Mouse (Mus musculus) neutrophil, adult 5-6 weeks (primary cell): Measurements from ENCODE around the gene Asic4. TPM values are rescaled to one million over a fixed set of nuclear protein-coding genes. Genes with fewer than 3 reads are reported as not detected.
A peak's percentile ranks its signal among the peaks of the same experiment; 100 is the strongest.

ENCODE experiments used
- ATAC-seq: fragments of 151-379, 151-347 bp; 2 replicates; pipeline ENCODE4 v1.8.0; 2017; ENCODE audit warnings: mild to moderate bottlenecking, moderate TSS enrichment; ENCODE audit not compliant: insufficient number of reproducible peaks, poor library complexity, low FRiP score, severe bottlenecking; ENCODE audit errors: extremely low read depth
- total RNA-seq: library from RNA; stranded (forward); fragments of 200-1000 nt; gene quantifications from 2 replicates; pipeline ENCODE4 v1.2.3, GENCODE M21; 2017

Gene Asic4
- total RNA-seq, 1 experiment from 2014 or later: not detected

DNA sequence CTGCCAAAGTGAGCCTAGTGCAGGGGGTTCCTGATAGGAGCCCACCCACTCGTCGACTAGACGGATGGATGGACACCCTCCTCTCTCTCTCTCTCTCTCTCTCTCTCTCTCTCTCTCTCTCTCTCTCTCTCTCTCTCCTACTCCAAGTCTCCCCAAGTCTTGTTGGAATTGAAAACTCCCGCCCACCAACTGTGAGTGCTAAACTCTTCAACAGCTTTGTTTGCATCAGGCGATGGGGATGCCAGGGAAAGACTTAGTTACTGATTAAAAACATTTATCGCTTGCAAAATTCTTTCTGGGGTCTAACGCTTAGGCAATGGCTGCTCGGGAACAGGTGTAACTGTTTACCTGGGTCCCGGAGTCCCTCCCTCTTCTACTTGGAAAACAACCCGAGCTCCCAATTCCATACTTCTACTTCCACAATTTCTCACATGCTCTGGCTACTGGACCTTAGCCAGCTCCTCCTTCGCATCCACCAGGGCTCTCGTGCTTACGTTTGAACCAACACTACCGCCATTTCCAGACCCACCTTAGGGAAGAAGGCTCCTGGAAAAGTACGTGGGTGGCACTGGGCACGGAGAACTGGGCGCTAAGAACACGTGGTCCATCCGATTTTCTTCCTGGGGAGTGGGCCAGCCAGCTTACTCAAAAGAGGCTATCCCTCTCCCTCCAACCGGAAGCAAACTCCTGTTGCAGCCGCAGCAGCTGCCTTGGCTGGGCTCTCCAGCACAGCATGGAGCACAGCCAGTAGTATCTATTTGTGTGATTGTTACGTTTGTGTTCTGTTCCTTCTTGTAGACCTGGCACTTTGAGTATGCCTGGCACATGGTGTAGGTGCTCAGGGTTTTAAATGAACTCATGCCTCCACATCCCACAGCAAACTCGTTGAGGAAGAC, 8.8 kb downstream of the Asic4 start:
- ATAC-seq: no peak

DNA sequence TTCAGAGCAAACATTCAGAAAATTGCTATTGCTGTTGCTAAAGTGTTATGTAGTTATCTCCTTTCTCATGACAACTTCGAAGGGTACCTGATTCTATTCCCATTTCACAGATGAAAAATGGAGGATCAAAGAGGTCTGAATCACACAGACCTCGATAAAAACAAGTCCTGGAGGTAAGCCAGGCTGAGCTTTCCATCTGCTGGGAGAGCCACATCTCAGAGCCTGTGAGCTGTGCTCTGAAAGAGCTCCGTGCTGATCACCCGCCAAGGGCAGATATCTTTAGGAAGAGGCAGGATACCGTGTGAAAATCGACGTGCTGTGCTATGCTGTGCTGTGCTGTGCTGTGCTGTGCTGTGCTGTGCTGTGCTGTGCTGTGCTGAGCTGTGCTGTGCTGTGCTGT, 10.1 kb downstream of the Asic4 start:
- ATAC-seq: no peak

DNA sequence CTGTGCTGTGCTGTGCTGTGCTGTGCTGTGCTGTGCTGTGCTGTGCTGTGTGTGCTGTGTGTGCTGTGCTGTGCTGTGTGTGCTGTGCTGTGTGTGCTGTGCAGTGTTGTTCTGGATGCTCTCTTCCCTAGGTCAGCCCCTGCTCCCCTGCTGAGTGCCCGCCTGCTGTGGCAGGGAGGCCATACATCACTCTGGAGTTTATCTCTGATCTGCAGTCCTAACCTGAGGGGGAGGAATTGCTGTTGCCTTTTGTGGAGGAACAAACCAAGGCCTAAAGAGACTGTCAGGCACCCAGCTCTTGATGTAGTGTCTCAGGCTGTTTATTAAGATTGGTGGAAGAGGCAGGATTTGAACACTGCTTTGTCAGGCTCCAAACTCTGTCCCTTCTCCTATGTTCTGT, 12.4 kb downstream of the Asic4 start:
- no peak for ATAC-seq

DNA sequence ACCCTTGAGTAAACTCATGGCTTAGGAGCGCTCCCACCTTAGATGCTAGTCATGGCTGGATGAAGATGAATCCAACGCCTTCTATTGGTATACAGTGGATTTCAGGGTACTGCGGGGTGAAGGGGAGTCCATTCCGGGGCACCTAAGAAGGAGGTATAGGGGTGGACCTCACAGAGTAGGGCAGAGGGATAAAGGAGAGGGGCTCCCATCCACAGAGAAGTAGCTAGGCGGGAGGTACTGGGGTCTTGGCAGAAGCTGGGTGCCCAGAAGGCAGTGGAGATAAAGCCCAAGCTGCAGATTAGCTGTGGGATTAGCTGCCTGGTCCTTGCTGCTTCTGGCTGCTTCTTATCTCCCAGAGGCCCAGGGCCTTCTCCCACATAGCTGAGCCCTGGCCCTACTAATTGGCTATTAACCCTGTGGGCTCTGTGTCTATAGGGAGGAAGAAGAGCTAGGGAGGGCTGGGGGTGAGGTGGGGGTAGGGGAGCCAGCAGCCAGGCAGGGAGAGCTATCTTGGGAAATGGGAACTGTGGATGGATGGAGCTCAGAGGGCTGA, 13.5 kb downstream of the Asic4 start:
- ATAC-seq: no peak

DNA sequence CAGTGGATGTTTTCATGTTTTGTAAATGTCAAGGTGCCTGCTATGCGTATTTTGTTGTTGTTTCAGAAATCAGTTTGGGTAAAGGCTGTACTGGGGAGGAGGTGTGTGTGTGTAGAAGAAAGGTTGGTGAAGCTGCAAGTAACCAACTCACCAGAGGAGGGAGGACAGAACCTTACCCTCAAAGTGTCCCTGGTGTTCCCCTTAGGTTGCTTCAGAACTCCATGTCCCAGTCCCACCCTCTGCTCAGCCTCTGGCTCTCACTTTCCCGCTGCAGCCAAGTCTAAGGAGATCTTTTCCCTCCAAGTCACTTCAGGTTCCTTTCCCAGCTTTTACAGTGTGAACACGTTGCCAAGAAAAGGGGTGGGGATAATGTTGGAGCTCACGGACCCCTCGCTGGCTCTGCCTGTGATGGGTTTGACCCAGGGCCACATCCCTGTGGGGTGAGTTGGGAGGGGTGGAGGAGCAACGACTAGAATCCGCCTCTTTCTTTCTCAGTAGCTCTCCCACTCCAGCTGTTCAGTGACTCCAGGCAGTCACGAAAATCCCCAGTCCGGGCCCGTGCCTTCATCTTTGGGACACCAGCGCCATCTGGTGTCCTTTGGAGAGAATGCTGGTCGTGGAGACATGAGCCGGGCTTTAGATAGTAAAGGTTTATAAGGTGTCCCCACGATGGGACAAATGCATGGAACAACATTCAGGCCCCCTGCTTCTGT, 17.1 kb downstream of the Asic4 start:
- peak; percentile 34; the same call in 1 of the 2 replicates for ATAC-seq

DNA sequence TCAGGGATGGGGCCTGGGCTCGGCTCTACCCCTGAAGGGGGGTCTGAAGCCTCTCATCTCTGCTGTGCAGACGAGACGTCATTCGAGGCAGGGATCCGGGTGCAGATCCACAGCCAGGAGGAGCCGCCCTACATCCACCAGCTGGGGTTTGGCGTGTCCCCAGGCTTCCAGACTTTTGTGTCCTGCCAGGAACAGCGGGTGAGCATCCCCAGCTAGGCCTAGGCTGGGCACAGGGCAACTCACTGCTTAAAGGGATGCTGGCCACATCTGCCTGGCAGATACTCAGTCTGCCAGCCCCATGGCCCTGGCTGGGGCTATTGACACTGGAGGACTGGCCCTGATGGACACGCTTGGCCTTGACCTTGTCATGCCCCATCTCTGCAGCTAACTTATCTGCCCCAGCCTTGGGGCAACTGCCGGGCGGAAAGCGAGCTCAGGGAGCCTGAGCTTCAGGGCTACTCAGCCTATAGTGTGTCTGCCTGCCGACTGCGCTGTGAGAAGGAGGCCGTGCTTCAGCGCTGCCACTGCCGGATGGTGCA, 19.1 kb downstream of the Asic4 start:
- ATAC-seq: no peak

DNA sequence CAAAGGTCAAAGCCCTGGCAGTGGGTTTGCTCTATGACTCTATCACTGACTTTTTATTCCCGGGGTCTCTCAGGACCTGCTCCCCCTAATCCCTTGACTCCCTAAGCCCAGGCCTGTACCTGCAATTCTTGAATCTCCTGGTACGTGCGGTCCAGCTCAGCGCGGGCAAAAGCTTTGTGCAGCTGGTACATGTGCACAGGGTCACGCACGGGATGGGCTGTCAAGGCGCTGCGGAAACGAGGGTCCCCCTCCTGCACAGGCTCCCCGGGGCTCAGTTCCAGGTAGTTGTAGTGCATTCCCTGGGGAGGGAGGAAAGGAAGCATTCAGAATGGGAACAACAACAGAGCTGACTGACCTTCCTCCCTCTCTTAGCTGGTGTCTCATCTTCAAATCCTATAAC, 26.2 kb downstream of the Asic4 start:
- no peak for ATAC-seq

DNA sequence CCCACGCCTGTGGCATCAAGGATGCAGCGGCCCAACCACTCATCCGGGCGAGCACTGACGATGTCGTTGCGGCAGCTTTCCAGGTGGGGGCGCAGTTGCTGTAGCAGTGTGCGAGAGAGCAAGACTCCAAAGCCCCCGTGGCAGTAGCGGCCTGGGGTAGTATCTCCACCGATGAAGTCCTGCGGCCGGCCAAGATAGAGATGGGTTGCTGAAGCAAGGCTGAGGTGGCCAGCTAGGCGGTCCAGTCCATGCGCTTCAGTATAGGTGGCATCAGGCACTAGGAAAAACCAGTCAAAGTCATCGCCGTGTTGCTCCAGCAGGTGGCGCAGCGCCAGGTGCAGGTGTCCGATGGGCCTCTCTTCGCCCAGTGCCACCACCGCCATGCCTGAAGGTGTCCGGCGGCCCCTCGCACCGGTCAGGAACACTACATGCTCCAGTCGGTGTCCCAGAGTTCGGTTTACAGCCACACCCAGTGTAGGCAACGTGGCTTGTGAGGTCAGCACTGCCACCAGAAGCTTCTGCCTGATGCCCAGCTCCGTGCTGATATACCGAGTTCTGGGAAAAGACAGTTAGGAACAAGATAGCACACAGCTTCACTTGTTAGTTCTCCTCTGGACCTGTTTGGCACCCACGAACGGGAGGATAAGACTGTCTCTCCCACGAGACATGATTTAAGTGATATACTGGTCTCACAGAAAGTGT, 27.2 kb downstream of the Asic4 start:
- ATAC-seq: peak; percentile 18

DNA sequence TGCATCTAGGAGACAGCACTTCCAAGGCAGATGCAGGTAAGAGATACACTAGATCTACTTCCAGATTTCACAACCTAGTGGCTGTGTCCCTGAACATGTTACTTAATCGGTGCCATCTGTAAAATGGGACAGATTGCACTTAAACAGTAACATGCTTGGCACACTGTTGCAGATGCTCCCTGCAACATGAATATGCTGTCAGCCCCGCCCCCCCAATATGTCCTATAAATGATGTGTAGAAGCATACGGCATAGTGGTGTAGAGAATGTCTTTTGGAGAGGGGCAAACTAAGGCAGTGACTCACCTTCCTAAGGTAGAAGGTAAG, 27.7 kb downstream of the Asic4 start:
- no peak for ATAC-seq

DNA sequence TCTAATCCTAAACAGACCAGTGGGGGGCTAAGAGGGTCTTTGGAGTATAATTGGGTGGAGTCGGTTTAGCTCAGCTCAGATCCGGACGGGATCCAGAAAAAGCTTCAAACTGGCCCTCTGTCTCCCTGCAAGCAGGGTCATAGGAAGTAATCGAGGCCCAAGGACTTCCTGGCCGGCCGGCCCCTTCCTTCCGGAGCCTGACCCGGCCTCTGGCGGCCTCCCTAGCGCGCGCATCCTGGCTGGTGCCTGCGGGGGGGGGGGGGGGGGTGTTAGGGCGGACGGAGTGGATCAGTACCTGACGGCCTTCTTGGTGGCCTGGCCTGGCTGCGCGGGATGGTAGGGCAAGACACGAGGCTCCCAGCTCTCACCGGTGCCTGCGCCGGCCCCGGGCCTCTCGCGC, 28.3 kb downstream of the Asic4 start:
- no peak for ATAC-seq

DNA sequence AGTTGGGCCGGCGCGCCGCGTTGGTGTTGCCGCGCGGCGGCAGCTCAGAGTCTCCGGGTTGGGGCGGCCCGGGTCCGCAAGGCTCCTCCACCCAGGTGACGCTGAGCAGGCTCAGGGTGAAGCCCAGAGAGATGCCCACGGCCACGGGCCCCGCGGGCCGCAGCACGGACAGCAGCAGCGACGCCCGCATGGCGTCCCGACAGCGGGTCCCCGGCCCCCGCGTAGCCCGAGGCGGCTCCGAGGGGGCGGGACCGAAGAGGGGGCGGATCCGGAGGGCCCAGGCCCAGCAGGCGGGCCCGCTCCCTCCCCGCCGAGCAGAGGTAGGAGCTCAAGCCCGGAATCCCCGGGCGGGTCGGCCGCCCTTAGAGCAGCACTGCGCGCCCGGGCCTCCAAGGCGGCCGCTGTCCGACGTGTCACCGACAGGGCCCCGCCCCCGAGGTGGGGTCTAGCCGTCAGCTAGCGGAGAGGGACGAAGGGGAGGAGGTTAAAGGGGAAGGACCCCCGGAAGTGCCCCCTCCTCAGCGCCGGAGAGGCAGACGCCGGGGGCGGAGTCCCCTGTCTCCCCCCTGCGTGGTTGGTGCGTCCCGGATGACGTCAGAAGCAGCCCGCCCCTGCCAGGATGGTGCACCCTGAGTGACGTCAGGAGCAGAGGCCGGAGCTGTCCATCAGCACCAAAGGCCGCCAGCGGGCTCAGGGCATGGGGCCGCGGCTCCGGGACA, 28.8 kb downstream of the Asic4 start, which contains the start of the genes Chpf and Tmem198:
Chpf (minus strand) TSS at position 392 of the 719 bp plus-strand sequence.
Tmem198 (plus strand) TSS at position 617 of the 719 bp plus-strand sequence.
- peak; percentile 69 for ATAC-seq

DNA sequence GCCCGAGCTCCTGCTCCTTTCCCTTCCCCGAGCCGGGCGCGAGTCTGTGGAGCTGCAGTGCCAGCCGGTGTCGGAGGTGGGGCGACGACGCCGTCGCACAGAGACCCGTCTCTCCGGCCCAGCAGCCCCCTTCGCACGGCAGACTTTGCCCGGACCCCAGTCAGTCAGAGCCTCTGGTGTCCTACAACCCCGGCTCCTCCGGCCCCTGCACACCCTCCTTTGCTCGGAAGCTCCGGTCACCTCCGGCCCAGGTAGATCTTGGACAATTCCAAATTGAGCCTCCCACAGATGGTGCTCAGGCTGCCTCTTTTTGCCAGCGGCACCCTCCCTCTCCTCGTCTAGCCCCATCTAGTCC, 29.4 kb downstream of the Asic4 start:
- no peak for ATAC-seq

DNA sequence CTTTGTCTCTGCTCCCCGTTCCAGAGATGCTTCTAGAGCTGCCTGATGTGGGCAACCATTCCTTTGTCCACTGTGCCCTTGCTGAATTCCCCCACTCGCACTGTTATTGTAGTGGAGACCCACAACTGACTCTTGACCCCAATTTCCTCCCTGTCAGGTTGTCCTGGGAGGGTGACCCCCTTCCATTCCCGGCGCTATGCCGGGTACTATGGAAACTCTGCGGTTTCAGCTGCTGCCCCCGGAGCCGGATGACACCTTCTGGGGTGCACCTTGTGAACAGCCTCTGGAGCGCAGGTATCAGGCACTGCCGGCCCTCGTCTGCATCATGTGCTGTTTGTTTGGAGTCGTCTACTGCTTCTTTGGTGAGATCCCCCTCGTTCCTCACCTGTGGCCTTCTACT, 29.8 kb downstream of the Asic4 start:
- no peak for ATAC-seq

DNA sequence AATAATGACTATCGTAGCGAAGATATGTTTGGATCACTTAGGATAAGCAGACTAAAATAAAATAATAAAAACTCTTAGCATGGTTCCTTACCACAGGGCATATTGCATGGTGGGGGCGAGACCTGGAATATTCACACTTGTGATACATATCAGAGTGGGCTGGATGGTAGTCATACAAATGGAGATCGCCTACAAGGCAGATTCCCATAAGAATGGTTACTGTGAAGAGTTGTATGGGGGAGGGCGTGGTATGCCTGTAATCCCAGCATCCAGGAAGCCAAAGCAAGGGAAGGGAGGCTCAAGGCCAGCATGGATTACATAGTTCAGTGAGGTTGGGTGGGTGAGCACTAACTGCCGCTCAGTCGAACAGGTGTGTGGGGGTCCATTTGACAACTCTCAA, 30.5 kb downstream of the Asic4 start:
- ATAC-seq: no peak

DNA sequence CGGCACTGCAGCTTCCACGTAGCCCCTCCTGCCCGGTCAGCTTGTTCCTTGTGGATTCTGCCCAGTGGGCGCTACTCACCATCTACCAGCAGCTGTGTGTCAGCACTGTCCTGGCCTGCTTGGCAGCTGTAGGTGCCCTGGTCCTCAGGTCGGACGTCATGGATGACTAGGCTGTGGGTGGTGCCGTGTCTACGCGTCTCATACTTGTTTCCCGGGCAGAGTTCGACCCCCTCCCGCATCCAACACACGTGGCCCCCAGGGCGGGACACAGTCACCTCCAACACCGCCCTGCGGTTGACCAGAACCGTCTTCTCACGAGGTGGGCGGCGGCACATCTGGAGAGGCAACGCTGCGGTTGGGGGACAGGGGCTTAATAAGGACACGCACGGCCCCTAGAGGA, 36.3 kb downstream of the Asic4 start:
- no peak for ATAC-seq

DNA sequence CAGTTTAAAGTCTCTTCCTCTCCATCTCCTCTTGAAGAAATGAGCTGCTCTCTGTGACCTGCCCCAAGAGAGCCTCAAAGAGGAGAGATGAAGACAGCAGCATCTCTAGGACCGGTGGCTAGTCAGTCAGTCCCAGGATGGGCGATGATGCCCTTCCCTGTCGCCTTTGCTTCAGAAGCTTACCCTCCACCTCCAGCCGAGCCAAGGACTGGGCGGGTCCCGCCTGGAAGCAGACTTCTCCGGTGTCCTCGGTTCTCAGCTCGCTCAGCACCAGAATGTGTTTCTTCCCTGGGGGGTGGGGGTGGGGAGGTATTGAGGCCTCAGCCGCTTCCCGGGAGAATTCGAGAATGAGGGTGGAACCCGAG, 36.8 kb downstream of the Asic4 start:
- no peak for ATAC-seq

DNA sequence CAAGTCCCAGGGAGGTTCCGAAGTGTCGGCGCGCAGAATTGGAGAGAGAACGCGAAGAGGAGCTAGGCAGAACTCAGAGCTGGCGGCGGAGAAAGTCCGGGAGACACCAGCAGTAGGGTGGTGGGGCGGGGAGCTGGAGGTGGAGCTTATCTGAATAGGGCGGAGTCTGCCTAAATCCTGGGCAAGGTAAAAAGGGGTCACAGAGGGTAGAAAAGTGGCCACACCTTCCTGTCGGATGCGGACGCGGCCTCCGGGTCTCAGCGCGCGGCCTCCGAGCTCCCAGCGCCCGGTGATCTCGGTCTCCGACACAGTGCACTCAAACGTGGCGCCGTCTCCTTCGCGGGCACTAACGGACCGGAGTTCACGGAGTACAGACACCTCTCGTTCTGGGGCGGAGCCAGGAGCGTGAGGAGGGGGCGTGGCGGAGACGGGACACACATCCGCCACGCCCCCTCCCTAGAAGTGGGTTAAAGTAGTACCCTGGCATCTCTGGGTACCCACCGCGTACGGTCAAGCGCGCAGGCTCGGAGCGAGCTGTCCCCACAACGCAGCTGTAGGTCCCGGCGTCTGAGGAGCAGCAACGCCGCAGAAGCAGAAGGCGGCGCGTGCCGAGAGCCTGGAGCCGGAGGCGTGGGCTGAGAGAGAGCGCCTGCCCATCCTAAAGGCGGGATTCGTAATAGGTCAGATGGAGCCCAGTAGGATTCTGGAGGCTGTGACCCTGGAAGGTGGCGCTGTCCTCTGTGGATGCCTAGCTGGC, 37.3 kb downstream of the Asic4 start:
- ATAC-seq: no peak
